Mouse (Mus musculus) hindbrain, embryonic 12.5 days (tissue): ENCODE measurements around the gene Hs3st3a1. TPM values are rescaled to one million over a fixed set of nuclear protein-coding genes. Genes with fewer than 3 reads are reported as not detected.

Experiments used
- ATAC-seq: fragments of 200-750 bp; cut with Nextera tagmentation; 2 replicates; pipeline ENCODE4 v1.8.0; 2017; ENCODE audit warnings: moderate TSS enrichment; ENCODE audit not compliant: low FRiP score
- H3K27ac ChIP-seq: fragments of 300-500 bp; sonication (generic); 2 replicates; pipeline ENCODE4 v1.5.1; 2016; ENCODE audit warnings: mild to moderate bottlenecking
- H3K27me3 ChIP-seq: fragments of 300-500 bp; sonication (generic); 2 replicates; pipeline ENCODE4 v1.6.1; 2016; ENCODE audit warnings: mild to moderate bottlenecking
- H3K36me3 ChIP-seq: fragments of 300-500 bp; sonication (generic); 2 replicates; pipeline ENCODE4 v1.6.1; 2016; ENCODE audit warnings: mild to moderate bottlenecking
- H3K4me1 ChIP-seq: fragments of 300-500 bp; sonication (generic); 2 replicates; pipeline ENCODE4 v1.6.1; 2016
- H3K4me2 ChIP-seq: fragments of 300-500 bp; sonication (generic); replicated peaks from 2 replicates; pipeline ENCODE4 v1.6.1; 2016; ENCODE audit warnings: mild to moderate bottlenecking
- H3K4me3 ChIP-seq: fragments of 300-500 bp; sonication (generic); 2 replicates; pipeline ENCODE4 v1.5.1; 2016; ENCODE audit warnings: mild to moderate bottlenecking
- H3K9ac ChIP-seq: fragments of 300-500 bp; sonication (generic); 2 replicates; pipeline ENCODE4 v1.6.1; 2016; ENCODE audit warnings: mild to moderate bottlenecking, moderate library complexity
- H3K9me3 ChIP-seq: fragments of 300-500 bp; sonication (generic); replicated peaks from 2 replicates; pipeline ENCODE4 v1.6.1; 2016; ENCODE audit warnings: mild to moderate bottlenecking
- WGBS: fragments of 180-500 bp; shearing (Covaris S2); methylation state at CpG from one replicate; pipeline ENCODE4 v1.1.7; 2016; 5-methylcytosine and 5-hydroxymethylcytosine counted together
- polyA plus RNA-seq: library from polyadenylated mRNA; unstranded; fragments of >200 nt; fragmentation: Nextera tagmentation; extraction: Ambion mirVana; gene quantifications from 2 replicates; pipeline ENCODE4 v1.2.1, GENCODE M21; 2016

Hs3st3a1 gene
- polyA plus RNA-seq, 1 experiment from 2014 or later: 1.9 TPM

DNA sequence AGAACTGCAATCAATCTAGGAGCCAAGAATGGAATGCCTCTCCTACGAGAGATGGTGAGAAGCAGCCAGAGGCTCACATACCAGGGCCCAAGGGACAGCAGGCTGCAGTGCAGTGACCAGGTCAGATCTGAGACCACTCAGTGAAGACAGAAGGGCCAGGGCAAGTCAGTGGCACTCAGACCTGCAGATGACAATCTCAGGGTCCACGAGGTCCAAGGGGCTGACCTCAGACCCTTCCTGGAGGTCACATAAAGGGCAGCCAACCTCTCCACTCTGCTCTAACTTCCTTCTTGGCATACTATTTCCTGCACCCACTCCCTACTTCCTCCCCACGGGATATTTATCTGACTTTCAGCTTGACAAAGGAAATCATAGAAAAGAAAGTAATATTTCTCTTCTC is 60.8 kb downstream of the Hs3st3a1 start:
- Histone ChIP-seq H3K4me1 (peaks cover 15% of the 10 kb centered on the region), H3K9ac (no peak overlapping the region), H3K27me3 (no peaks in the 10 kb centered on the region), H3K36me3 (no peaks in the 10 kb centered on the region), H3K9me3 (no peaks in the 10 kb centered on the region), H3K4me3 (no peak overlapping the region), H3K4me2 (no peak overlapping the region), H3K27ac (no peak overlapping the region)
- WGBS: 28% methylated on average over 3 of the region's 3 CpGs
- ATAC-seq: no peak

- WGBS: 61% methylated on average over 3 of the region's 3 CpGs
- H3K4me2 ChIP-seq: no peak overlapping the region
- no peak overlapping the region for H3K4me3 ChIP-seq
- no peaks in the 10 kb centered on the region for H3K9me3 ChIP-seq
- H3K27me3 ChIP-seq: no peaks in the 10 kb centered on the region
- H3K27ac ChIP-seq: no peak overlapping the region
- peaks cover 15% of the 10 kb centered on the region for H3K4me1 ChIP-seq
- no peak for ATAC-seq
- H3K9ac ChIP-seq: no peak overlapping the region
- no peaks in the 10 kb centered on the region for H3K36me3 ChIP-seq
Observed at GRCm38 (mm10) chr11:64496677-64497076, 61.5 kb downstream of the Hs3st3a1 start.

DNA sequence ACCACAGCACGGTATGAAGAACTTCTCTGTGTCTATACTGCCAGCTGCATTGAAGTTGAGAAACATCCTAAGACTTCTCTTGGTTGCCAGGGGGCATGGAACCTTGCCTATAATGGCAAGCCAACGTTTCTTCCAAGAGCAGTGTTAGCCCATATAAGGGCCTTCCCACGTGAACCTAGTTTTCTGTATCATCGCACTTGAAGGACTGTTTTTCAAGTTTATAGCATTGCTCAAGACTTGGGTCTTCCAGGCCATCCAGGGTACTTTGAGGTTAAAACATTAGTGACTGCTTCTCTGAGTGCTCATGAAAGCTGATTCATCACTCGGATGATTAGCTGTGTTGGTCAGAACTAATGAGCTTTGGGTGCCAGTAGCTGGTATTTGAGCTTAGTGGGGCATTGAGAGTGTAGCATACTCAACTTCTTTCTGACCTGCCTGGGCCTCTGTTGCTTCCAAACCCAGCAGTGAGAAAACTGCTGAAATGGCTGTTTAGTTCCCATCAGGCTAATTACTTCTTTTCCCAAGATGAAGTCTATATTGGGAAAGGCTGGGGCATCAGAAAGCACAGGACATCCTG is 65.5 kb downstream of the Hs3st3a1 start:
- Histone ChIP-seq H3K9ac (no peak overlapping the region), H3K9me3 (0 out of 2 replicates have a peak, but pooled peaks cover 4% of the 10 kb centered on the region), H3K4me3 (no peak overlapping the region), H3K4me1 (peaks cover 5% of the 10 kb centered on the region; the same call in 1 of the 2 replicates), H3K27ac (no peak overlapping the region), H3K4me2 (no peak overlapping the region), H3K27me3 (no peaks in the 10 kb centered on the region), H3K36me3 (no peaks in the 10 kb centered on the region)
- 95% methylated on average over 5 of the region's 5 CpGs for WGBS
- no peak for ATAC-seq

GRCm38 (mm10) chr11:64503040-64503439 is 67.9 kb downstream of the Hs3st3a1 start:
- no peak for ATAC-seq
- no peaks in the 10 kb centered on the region for H3K36me3 ChIP-seq
- WGBS: 88% methylated on average over 3 of the region's 3 CpGs
- H3K9ac ChIP-seq: no peak overlapping the region
- H3K9me3 ChIP-seq: 0 out of 2 replicates have a peak, but pooled peaks cover 4% of the 10 kb centered on the region
- H3K27me3 ChIP-seq: no peaks in the 10 kb centered on the region
- no peaks in the 10 kb centered on the region for H3K4me1 ChIP-seq
- H3K27ac ChIP-seq: no peak overlapping the region
- no peak overlapping the region for H3K4me3 ChIP-seq
- no peak overlapping the region for H3K4me2 ChIP-seq

GRCm38 (mm10) chr11:64505924-64506323 is 70.8 kb downstream of the Hs3st3a1 start:
- H3K9ac ChIP-seq: no peak overlapping the region
- no peak for ATAC-seq
- no peaks in the 10 kb centered on the region for H3K4me1 ChIP-seq
- H3K27ac ChIP-seq: no peak overlapping the region
- no peak overlapping the region for H3K4me3 ChIP-seq
- WGBS: 94% methylated on average over 1 of the region's 1 CpGs
- no peak overlapping the region for H3K4me2 ChIP-seq
- no peaks in the 10 kb centered on the region for H3K36me3 ChIP-seq
- H3K27me3 ChIP-seq: no peaks in the 10 kb centered on the region
- 0 out of 2 replicates have a peak, but pooled peaks cover 4% of the 10 kb centered on the region for H3K9me3 ChIP-seq

GRCm38 (mm10) chr11:64507024-64507423 is 71.9 kb downstream of the Hs3st3a1 start:
- Histone ChIP-seq H3K9ac (no peak overlapping the region), H3K4me2 (no peak overlapping the region), H3K9me3 (0 out of 2 replicates have a peak, but pooled peaks cover 4% of the 10 kb centered on the region), H3K4me1 (no peaks in the 10 kb centered on the region), H3K4me3 (no peak overlapping the region), H3K36me3 (no peaks in the 10 kb centered on the region), H3K27ac (no peak overlapping the region), H3K27me3 (no peaks in the 10 kb centered on the region)
- no peak for ATAC-seq
- 91% methylated on average over 3 of the region's 3 CpGs for WGBS

GRCm38 (mm10) chr11:64509106-64509505 is 74.0 kb downstream of the Hs3st3a1 start:
- no peaks in the 10 kb centered on the region for H3K4me1 ChIP-seq
- WGBS: 89% methylated on average over 2 of the region's 2 CpGs
- H3K4me3 ChIP-seq: no peak overlapping the region
- no peak overlapping the region for H3K9ac ChIP-seq
- no peaks in the 10 kb centered on the region for H3K36me3 ChIP-seq
- no peak overlapping the region for H3K4me2 ChIP-seq
- no peaks in the 10 kb centered on the region for H3K27me3 ChIP-seq
- H3K9me3 ChIP-seq: 0 out of 2 replicates have a peak, but pooled peaks cover 4% of the 10 kb centered on the region
- no peak for ATAC-seq
- no peak overlapping the region for H3K27ac ChIP-seq

GRCm38 (mm10) chr11:64512301-64512700 is 77.2 kb downstream of the Hs3st3a1 start:
- H3K27ac ChIP-seq: no peak overlapping the region
- H3K36me3 ChIP-seq: no peaks in the 10 kb centered on the region
- WGBS: 86% methylated on average over 4 of the region's 4 CpGs
- no peak overlapping the region for H3K9ac ChIP-seq
- H3K9me3 ChIP-seq: no peaks in the 10 kb centered on the region
- no peak overlapping the region for H3K4me3 ChIP-seq
- no peaks in the 10 kb centered on the region for H3K4me1 ChIP-seq
- no peaks in the 10 kb centered on the region for H3K27me3 ChIP-seq
- no peak overlapping the region for H3K4me2 ChIP-seq
- no peak for ATAC-seq

DNA sequence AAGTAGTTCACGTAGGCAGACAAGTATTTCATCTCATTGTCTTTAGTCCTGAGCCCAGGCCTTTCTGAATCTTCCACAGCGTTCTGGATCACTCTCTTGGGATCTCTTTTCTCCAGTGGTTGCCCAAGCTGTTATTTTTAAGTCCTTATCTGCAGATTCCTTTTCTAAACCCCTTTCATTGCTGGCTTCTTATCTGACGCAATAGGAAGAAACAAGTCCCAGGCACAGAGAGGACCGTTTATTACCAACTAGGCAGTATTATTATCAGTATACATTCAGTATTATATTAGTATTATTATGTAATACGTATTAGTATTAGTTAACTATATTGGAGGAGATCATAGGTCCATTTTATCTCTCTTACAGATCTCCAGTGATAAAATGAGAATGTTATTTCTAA is 78.3 kb downstream of the Hs3st3a1 start:
- H3K27ac ChIP-seq: no peak overlapping the region
- H3K27me3 ChIP-seq: no peaks in the 10 kb centered on the region
- WGBS: 89% methylated on average over 5 of the region's 5 CpGs
- H3K9me3 ChIP-seq: no peaks in the 10 kb centered on the region
- H3K4me2 ChIP-seq: no peak overlapping the region
- H3K4me1 ChIP-seq: no peaks in the 10 kb centered on the region
- H3K9ac ChIP-seq: no peak overlapping the region
- H3K36me3 ChIP-seq: no peaks in the 10 kb centered on the region
- H3K4me3 ChIP-seq: no peak overlapping the region
- no peak for ATAC-seq

- no peaks in the 10 kb centered on the region for H3K36me3 ChIP-seq
- 0 out of 2 replicates have a peak, but pooled peaks cover 3% of the 10 kb centered on the region for H3K4me1 ChIP-seq
- H3K9me3 ChIP-seq: no peaks in the 10 kb centered on the region
- H3K4me2 ChIP-seq: no peak overlapping the region
- WGBS: 92% methylated on average over 9 of the region's 9 CpGs
- no peak overlapping the region for H3K9ac ChIP-seq
- no peak overlapping the region for H3K4me3 ChIP-seq
- H3K27me3 ChIP-seq: peaks cover 22% of the 10 kb centered on the region
- no peak overlapping the region for H3K27ac ChIP-seq
- ATAC-seq: no peak
Observed at GRCm38 (mm10) chr11:64516712-64517589, 81.8 kb downstream of the Hs3st3a1 start.

DNA sequence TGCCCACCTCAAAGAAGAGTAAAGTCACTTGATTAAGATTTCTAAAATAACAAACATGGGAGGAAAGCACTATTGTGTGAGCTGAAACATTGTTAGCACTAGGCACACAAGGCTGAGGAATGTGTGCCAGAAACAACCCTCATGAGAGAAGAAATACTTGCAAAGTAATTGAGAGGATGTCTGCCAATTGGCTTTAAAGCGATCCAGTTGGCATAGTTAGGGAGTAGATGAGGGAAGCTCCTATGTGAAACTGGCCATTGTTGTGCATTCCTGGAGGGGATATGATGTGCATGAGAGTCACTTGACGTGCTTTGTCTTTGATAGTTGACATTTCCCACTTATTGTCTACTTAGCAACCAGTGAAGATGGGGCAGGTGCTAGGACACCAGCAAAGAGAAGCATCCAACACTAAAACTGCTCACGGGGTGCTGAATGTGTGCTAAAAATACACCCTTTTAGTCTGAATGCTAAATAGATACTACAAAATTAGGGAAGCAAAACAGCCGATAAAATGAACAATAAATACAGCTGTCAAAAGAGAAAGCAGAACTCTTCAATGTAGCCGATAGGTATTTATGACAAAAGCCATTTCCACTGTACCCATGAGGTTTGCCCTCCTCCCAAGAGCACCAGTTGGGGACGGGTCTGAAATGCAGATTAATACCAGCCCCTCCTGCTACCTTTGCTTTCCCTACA is 83.2 kb downstream of the Hs3st3a1 start:
- Histone ChIP-seq H3K27me3 (peaks cover 26% of the 10 kb centered on the region), H3K27ac (no peak overlapping the region), H3K4me1 (0 out of 2 replicates have a peak, but pooled peaks cover 3% of the 10 kb centered on the region), H3K9ac (no peak overlapping the region), H3K4me2 (no peak overlapping the region), H3K36me3 (no peaks in the 10 kb centered on the region), H3K9me3 (no peaks in the 10 kb centered on the region), H3K4me3 (no peak overlapping the region)
- 77% methylated on average over 6 of the region's 6 CpGs for WGBS
- no peak for ATAC-seq

GRCm38 (mm10) chr11:64523993-64524570 is 89.0 kb downstream of the Hs3st3a1 start:
- Histone ChIP-seq H3K27ac (no peak overlapping the region), H3K27me3 (peaks cover 21% of the 10 kb centered on the region), H3K4me1 (no peaks in the 10 kb centered on the region), H3K4me2 (no peak overlapping the region), H3K9ac (no peak overlapping the region), H3K36me3 (no peaks in the 10 kb centered on the region), H3K9me3 (no peaks in the 10 kb centered on the region), H3K4me3 (no peak overlapping the region)
- ATAC-seq: no peak
- 93% methylated on average over 8 of the region's 8 CpGs for WGBS
